Mouse (Mus musculus) liver, adult 2 months (tissue): ENCODE results near the gene Tgfbr1.

Experiments used
- CTCF ChIP-seq: fragments of 200-500 bp; IDR thresholded peaks from 2 replicates; pipeline ENCODE4 v1.5.1; 2011; ENCODE audit warnings: low read depth, low read length, control low read depth
- POLR2A ChIP-seq: fragments of 200-500 bp; IDR thresholded peaks from 2 replicates; pipeline ENCODE4 v1.6.1; 2011; ENCODE audit warnings: low read length, control low read depth; ENCODE audit not compliant: insufficient read depth; ENCODE audit errors: extremely low read depth

GRCm38 (mm10) chr4:47322315-47322714 is 30.7 kb upstream of the Tgfbr1 start:
- TF ChIP-seq CTCF (no peak), POLR2A (no peak)
